Mouse (Mus musculus) hindbrain, embryonic 11.5 days (tissue): ENCODE data around the gene Gng3. TPM values are rescaled to one million over a fixed set of nuclear protein-coding genes. Genes with fewer than 3 reads are reported as not detected.
A peak's percentile ranks its signal among the peaks of the same experiment; 100 is the strongest.

ENCODE experiments used
- ATAC-seq: fragments of 200-750 bp; cut with Nextera tagmentation; 2 replicates; pipeline ENCODE4 v1.8.0; 2017; ENCODE audit warnings: mild to moderate bottlenecking, moderate TSS enrichment, moderate library complexity; ENCODE audit not compliant: low FRiP score
- DNase-seq: peaks from one replicate; pipeline ENCODE4 v3.0.0-alpha.2; 2015; ENCODE audit warnings: low spot score
- H3K27ac ChIP-seq: fragments of 300-500 bp; sonication (generic); 2 replicates; pipeline ENCODE4 v1.5.1; 2014; ENCODE audit warnings: mild to moderate bottlenecking, low read depth, low read length
- H3K27me3 ChIP-seq: fragments of 300-500 bp; sonication (generic); 2 replicates; pipeline ENCODE4 v1.6.1; 2014; ENCODE audit warnings: mild to moderate bottlenecking, low read length, moderate library complexity, mixed read lengths; ENCODE audit not compliant: control insufficient read depth, insufficient read depth
- H3K36me3 ChIP-seq: fragments of 300-500 bp; sonication (generic); 2 replicates; pipeline ENCODE4 v1.6.1; 2014; ENCODE audit warnings: mild to moderate bottlenecking, low read length, moderate library complexity, mixed read lengths; ENCODE audit not compliant: control insufficient read depth, insufficient read depth
- H3K4me1 ChIP-seq: fragments of 300-500 bp; sonication (generic); replicated peaks from 2 replicates; pipeline ENCODE4 v1.6.1; 2014; ENCODE audit warnings: low read length, mixed read lengths; ENCODE audit not compliant: control insufficient read depth, insufficient read depth
- H3K4me2 ChIP-seq: fragments of 300-500 bp; sonication (generic); replicated peaks from 2 replicates; pipeline ENCODE4 v1.6.1; 2014; ENCODE audit warnings: mild to moderate bottlenecking, low read depth, low read length
- H3K4me3 ChIP-seq: fragments of 300-500 bp; sonication (generic); 2 replicates; pipeline ENCODE4 v1.5.1; 2014; ENCODE audit warnings: low read depth, low read length
- H3K9ac ChIP-seq: fragments of 300-500 bp; sonication (generic); 2 replicates; pipeline ENCODE4 v1.6.1; 2014; ENCODE audit warnings: low read depth, low read length
- H3K9me3 ChIP-seq: fragments of 300-500 bp; sonication (generic); 2 replicates; pipeline ENCODE4 v1.6.1; 2016; ENCODE audit warnings: low read length; ENCODE audit not compliant: control insufficient read depth
- WGBS: fragments of 180-500 bp; shearing (Covaris S2); extraction: QIAGEN DNeasy Blood & Tissue Kit; methylation state at CpG from one replicate; pipeline ENCODE4 v1.1.7; 2014; 5-methylcytosine and 5-hydroxymethylcytosine counted together
- polyA plus RNA-seq: library from polyadenylated mRNA; unstranded; fragments of >200 nt; fragmentation: Nextera tagmentation; extraction: Ambion mirVana; gene quantifications from 2 replicates; pipeline ENCODE4 v1.2.1, GENCODE M21; 2014

The Gng3 gene
- polyA plus RNA-seq, 1 experiment from 2014 or later = 158 TPM

- no peak overlapping the region for H3K27ac ChIP-seq
- H3K4me3 ChIP-seq = no peak overlapping the region
- ATAC-seq = no peak
- H3K27me3 ChIP-seq = no peaks in the 10 kb centered on the region
- no peaks in the 10 kb centered on the region for H3K36me3 ChIP-seq
- H3K4me1 ChIP-seq = no peaks in the 10 kb centered on the region
- DNase-seq = no peak
- no peaks in the 10 kb centered on the region for H3K9me3 ChIP-seq
- H3K4me2 ChIP-seq = no peak overlapping the region
- 95% methylated on average over 11 of the region's 11 CpGs for WGBS
- no peak overlapping the region for H3K9ac ChIP-seq
Measured at GRCm38 (mm10) chr19:8803879-8804660, 34.9 kb downstream of the Gng3 start.

- H3K27ac ChIP-seq = no peak overlapping the region
- no peaks in the 10 kb centered on the region for H3K36me3 ChIP-seq
- no peaks in the 10 kb centered on the region for H3K4me1 ChIP-seq
- no peaks in the 10 kb centered on the region for H3K27me3 ChIP-seq
- no peak overlapping the region for H3K9ac ChIP-seq
- H3K9me3 ChIP-seq = no peaks in the 10 kb centered on the region
- WGBS = 94% methylated on average over 9 of the region's 9 CpGs
- H3K4me2 ChIP-seq = peak overlapping the region; percentile 45; the same call in 1 of the 2 replicates
- H3K4me3 ChIP-seq = no peak overlapping the region
- ATAC-seq (no peak), DNase-seq (no peak)
Measured at GRCm38 (mm10) chr19:8803204-8803780, 35.7 kb downstream of the Gng3 start.

- H3K4me1 ChIP-seq = no peaks in the 10 kb centered on the region
- H3K4me2 ChIP-seq = peak within 1 kb of the TSS; percentile 72
- H3K36me3 ChIP-seq = no peaks in the 10 kb centered on the region
- H3K9ac ChIP-seq = peak within 1 kb of the TSS; percentile 58
- no peaks in the 10 kb centered on the region for H3K27me3 ChIP-seq
- WGBS = 1% methylated on average over 30 of the region's 30 CpGs
- DNase-seq (peak; percentile 91), ATAC-seq (peak; percentile 99)
- H3K4me3 ChIP-seq = peak within 1 kb of the TSS; percentile 61
- peak within 1 kb of the TSS; percentile 79 for H3K27ac ChIP-seq
- H3K9me3 ChIP-seq = no peaks in the 10 kb centered on the region
Measured at GRCm38 (mm10) chr19:8802130-8802821, 36.7 kb downstream of the Gng3 start, which contains the start of gene Zbtb3. TSS of gene Zbtb3 (plus strand) at chr19:8802555.

GRCm38 (mm10) chr19:8798947-8799315 is 40.1 kb downstream of the Gng3 start:
- Histone ChIP-seq H3K27me3 (no peaks in the 10 kb centered on the region), H3K9me3 (no peaks in the 10 kb centered on the region), H3K4me2 (no peak overlapping the region), H3K27ac (no peak overlapping the region), H3K4me3 (no peak overlapping the region), H3K36me3 (peaks cover 3% of the 10 kb centered on the region; the same call in 1 of the 2 replicates), H3K9ac (no peak overlapping the region), H3K4me1 (no peaks in the 10 kb centered on the region)
- ATAC-seq (no peak), DNase-seq (no peak)

- Histone ChIP-seq H3K36me3 (peaks cover 8% of the 10 kb centered on the region), H3K4me2 (peak within 1 kb of the TSS; percentile 87), H3K4me3 (peak within 1 kb of the TSS; percentile 64), H3K9me3 (no peaks in the 10 kb centered on the region), H3K4me1 (no peaks in the 10 kb centered on the region), H3K27me3 (no peaks in the 10 kb centered on the region), H3K27ac (peak within 1 kb of the TSS; percentile 55; the same call in 1 of the 2 replicates), H3K9ac (peak within 1 kb of the TSS; percentile 75)
- ATAC-seq = peak; percentile 72
- DNase-seq = peak; percentile 95
- WGBS = 2% methylated on average over 25 of the region's 25 CpGs
Measured at GRCm38 (mm10) chr19:8798264-8798946, 40.6 kb downstream of the Gng3 start, which contains the start of gene Polr2g. TSS of gene Polr2g (minus strand) at chr19:8798577.

GRCm38 (mm10) chr19:8790171-8790570 is 48.8 kb downstream of the Gng3 start:
- H3K4me3 ChIP-seq = no peak overlapping the region
- ATAC-seq (no peak), DNase-seq (no peak)
- no peaks in the 10 kb centered on the region for H3K4me1 ChIP-seq
- no peaks in the 10 kb centered on the region for H3K9me3 ChIP-seq
- H3K27me3 ChIP-seq = no peaks in the 10 kb centered on the region
- H3K4me2 ChIP-seq = no peak overlapping the region
- no peak overlapping the region for H3K27ac ChIP-seq
- H3K9ac ChIP-seq = no peak overlapping the region
- peaks cover 14% of the 10 kb centered on the region for H3K36me3 ChIP-seq
- 81% methylated on average over 7 of the region's 7 CpGs for WGBS

DNA sequence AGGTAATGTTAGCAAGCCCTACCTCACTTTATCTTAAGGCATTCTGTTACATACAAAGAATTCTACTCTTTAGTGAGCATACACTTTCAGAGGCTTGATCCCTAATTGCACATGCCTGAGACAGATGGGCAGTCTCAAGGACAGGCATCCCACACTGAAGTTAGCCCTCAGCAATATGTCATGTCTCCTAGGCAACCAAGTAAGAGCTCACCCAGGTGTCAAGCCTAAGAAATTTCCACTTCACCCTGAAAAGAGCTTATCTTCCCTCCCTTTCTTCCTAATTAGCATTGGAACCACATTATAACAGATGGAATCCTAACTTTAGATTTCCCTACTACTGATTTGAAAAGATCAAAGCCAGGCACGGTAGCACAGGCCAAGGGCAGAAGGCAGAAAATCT is 49.8 kb downstream of the Gng3 start:
- no peaks in the 10 kb centered on the region for H3K27me3 ChIP-seq
- H3K4me2 ChIP-seq = no peak overlapping the region
- 42% methylated on average over 1 of the region's 1 CpGs for WGBS
- no peak for DNase-seq
- no peak overlapping the region for H3K9ac ChIP-seq
- no peaks in the 10 kb centered on the region for H3K9me3 ChIP-seq
- no peak overlapping the region for H3K4me3 ChIP-seq
- no peaks in the 10 kb centered on the region for H3K4me1 ChIP-seq
- H3K27ac ChIP-seq = peak overlapping the region; percentile 20; the same call in 1 of the 2 replicates
- peaks cover 11% of the 10 kb centered on the region; the same call in 1 of the 2 replicates for H3K36me3 ChIP-seq
- ATAC-seq = no peak

DNA sequence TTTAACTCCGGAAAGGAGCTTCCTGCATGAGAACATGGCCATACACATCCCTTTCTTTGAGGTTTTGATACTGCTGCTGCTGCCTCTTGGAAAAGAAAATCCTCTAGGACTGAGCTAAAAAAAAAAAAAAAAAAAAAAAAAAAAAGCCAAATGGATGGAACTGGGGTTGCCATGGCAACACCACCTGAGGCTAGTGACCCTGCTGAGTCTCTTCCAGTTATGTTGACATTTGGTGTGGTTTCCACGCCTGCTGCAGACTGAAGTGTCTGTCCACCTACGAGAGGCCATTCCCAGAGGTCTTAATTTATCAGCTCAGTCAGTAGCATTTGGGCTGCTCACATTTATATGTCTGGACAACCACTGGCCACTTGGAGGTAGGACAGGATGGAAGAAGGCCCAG is 50.5 kb downstream of the Gng3 start:
- peak overlapping the region; percentile 20; the same call in 1 of the 2 replicates for H3K27ac ChIP-seq
- ATAC-seq (no peak), DNase-seq (peak; percentile 35)

More for the DNA sequence above, 50.5 kb downstream of the Gng3 start:
- H3K9me3 ChIP-seq = no peaks in the 10 kb centered on the region
- no peak overlapping the region for H3K4me3 ChIP-seq
- no peak overlapping the region for H3K9ac ChIP-seq
- 20% methylated on average over 3 of the region's 3 CpGs for WGBS
- no peaks in the 10 kb centered on the region for H3K27me3 ChIP-seq
- H3K4me1 ChIP-seq = no peaks in the 10 kb centered on the region
- H3K36me3 ChIP-seq = peaks cover 7% of the 10 kb centered on the region; the same call in 1 of the 2 replicates
- H3K4me2 ChIP-seq = no peak overlapping the region
